In genomic region chr3:127691230-127691629, GRCm38 (mm10) we compare ENCODE assay signal across 22 mouse cellular contexts. TPM values are rescaled to one million over a fixed set of nuclear protein-coding genes. Genes with fewer than 3 reads are reported as not detected.
"Had no signal": no experiment of that assay in that cellular context is flagged by ENCODE, and none has a peak within 500 bp of the region (broad histone marks: within the 10 kb centered on the region; RNA-seq: fewer than 3 reads in every experiment).

No protein-coding gene starts in this region.

- H3K4me1 ChIP-seq: liver, embryonic 15.5 days had no signal

- H3K27ac ChIP-seq: liver, embryonic 15.5 days; lung, embryonic 15.5 days; macrophage; midbrain, embryonic 13.5 days; midbrain, embryonic 15.5 days; neural tube, embryonic 12.5 days; stomach, embryonic 15.5 days; stomach, postnatal 0 days had no signal

- ATAC-seq: liver, postnatal 0 days; lung, postnatal 0 days; midbrain, embryonic 13.5 days; midbrain, embryonic 15.5 days had no signal

- H3K4me2 ChIP-seq: liver, embryonic 15.5 days; lung, embryonic 15.5 days; midbrain, embryonic 13.5 days; midbrain, embryonic 15.5 days; neural tube, embryonic 12.5 days; stomach, embryonic 15.5 days had no signal

- H3K4me3 ChIP-seq: liver, embryonic 15.5 days; lung, embryonic 15.5 days; midbrain, embryonic 13.5 days; midbrain, embryonic 15.5 days; neural tube, embryonic 12.5 days; stomach, embryonic 15.5 days had no signal

- H3K9me3 ChIP-seq: liver, embryonic 15.5 days; lung, embryonic 15.5 days; midbrain, embryonic 15.5 days; neural tube, embryonic 12.5 days; stomach, embryonic 15.5 days had no signal

- DNase-seq: liver, postnatal 0 days; lung, adult 2 months; lung, postnatal 14 days; lung, postnatal 36 days; right cerebral cortex, postnatal 14 days; thymus, adult 2 months; thymus, postnatal 25 days; thymus, postnatal 4 days had no signal

- H3K9ac ChIP-seq: liver, embryonic 15.5 days; liver, postnatal 0 days; lung, embryonic 15.5 days; midbrain, embryonic 13.5 days; midbrain, embryonic 15.5 days; neural tube, embryonic 12.5 days; stomach, embryonic 15.5 days had no signal

- H3K36me3 ChIP-seq: liver, embryonic 15.5 days; lung, embryonic 15.5 days; midbrain, embryonic 13.5 days; midbrain, embryonic 15.5 days; neural tube, embryonic 12.5 days; stomach, embryonic 15.5 days had no signal

RNA-seq across cellular contexts. Expression of gene Neurog2, which starts 58.3 kb away (rescaled TPM):
- total RNA-seq: megakaryocyte progenitor cell, adult 5-6 weeks; monocyte, adult 5-6 weeks; neutrophil, adult 5-6 weeks had no signal
- polyA plus RNA-seq: liver, embryonic 15.5 days; liver, postnatal 0 days; lung, adult 2 months; lung, embryonic 15.5 days; lung, postnatal 0 days; macrophage; spleen, adult 2 months; stomach, postnatal 0 days; urinary bladder, adult 2 months had no signal
